Mouse (Mus musculus) right cerebral cortex, postnatal 36 days (tissue): ENCODE measurements around the gene Sel1l3.
A peak's percentile ranks its signal among the peaks of the same experiment; 100 is the strongest.

Source experiments
- DNase-seq, 2 experiments: peaks; one replicate each; pipeline ENCODE4 v3.0.0; 2022; ENCODE audit warnings: low spot score in 2 of 2, mixed read lengths in 1 of 2

Sel1l3 gene

DNA sequence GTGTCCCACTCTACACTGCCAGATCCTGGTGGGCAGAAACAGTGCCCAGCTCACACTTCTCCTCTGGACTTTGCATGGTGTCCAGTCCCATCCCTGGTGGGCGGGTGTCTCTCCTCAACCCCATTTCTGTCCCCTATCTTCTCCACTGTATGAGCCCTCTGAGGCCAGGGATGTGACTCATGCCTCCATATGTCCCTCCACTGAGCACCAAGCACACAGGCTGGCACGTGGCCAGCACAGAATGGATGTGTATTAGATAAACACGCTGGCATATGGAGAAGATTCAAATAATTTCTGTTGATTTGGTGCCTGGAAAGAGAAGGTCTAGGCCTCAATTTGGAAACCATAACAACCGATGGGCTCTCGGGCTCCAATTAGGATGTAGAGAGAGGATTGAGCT, 71.1 kb downstream of the Sel1l3 start:
- DNase-seq = peak in 1 of 2 experiments; percentile 42

DNA sequence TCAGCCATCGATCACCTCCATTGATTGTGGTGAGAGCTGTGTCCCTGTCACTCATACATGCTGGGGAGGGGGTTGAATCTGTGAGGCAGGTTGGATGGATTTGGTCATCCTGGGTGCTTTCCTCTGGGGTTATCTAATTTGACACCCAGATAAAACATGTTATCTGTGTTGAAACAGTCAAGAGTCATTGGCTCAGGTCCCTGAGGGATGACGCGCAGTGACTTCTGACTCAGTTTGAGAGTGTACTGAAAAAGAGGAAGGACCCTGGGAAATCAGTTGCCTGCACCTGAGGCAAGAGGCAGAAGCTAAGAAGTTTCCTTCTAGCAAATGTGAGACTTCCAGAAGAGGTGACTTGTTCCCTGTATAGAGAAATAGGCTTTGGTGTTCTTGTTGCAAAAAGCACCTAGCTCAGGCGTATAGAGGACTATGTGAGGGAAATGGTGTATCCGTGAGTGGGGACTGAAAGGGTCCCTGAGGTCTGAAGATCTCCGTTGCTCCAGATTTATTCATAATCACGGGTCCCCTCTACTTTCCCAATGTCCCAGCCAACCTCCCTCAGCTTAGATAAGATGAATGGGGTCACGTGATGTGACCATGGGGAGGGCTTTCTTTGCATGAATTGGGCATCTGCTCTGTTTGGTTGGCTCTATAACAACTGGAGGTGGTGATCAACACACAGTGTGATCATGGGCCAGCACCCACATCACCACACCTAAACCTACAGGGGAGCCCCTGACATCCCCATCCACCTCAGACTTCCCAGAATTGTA, 73.4 kb downstream of the Sel1l3 start:
- no peak for DNase-seq

DNA sequence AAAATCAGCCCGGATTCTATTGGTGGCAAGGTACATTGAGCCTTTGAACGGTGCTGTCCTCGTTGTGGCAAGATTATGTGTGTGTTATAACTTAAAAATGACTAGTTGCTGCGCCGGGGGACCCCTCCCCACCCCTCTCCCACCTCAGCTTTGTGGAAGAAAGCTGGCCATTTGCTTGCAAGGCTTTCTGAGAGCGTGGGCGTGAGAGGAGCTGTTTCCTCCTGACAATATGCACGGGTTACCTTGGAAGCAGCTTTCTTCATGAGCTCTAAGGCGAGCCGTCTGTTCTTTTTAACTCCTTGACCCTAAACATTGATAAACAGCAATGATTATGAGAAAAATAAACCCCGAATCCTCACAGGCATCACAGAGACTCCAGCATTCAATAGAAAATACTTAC, 74.2 kb downstream of the Sel1l3 start:
- peak in 1 of 2 experiments; percentile 37 for DNase-seq

DNA sequence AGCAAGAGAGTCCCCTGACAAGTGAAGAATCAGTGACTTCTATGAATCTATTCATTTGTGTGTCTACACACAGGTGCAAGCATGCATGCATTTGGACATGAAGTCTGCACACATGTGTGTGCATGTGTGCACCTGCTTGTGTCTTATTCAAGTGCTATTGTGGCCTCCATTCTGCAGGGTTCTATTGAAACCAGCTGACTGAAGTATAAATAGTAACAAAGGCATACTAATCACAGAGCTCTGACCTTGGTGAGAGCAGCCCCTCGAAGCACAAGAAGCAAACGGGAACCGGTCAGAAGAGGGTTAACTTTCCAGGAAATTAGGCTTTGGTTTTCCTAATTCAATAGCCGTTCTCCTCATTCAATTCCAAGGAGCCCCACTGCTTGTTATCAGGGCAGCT, 74.6 kb downstream of the Sel1l3 start:
- no peak for DNase-seq

DNA sequence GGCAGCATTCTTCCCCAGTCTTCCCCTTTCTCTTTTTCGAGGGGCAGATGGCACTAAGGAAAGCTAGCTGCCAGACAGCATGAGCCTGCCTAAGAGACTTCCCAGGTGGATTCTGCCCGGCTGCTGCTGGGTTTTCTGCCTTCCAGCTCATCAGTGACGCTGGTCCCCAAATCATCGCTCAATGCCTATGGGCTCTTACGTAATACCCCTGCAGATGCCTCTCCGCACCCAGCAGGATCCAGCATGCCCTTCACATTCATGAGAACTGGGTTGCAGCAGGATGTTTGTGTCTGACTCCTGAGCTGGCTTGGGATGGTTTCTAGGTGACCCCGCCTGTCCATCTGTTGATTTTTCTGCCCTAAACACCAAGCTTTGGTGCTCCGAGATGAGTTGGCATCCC, 75.7 kb downstream of the Sel1l3 start:
- DNase-seq = no peak

DNA sequence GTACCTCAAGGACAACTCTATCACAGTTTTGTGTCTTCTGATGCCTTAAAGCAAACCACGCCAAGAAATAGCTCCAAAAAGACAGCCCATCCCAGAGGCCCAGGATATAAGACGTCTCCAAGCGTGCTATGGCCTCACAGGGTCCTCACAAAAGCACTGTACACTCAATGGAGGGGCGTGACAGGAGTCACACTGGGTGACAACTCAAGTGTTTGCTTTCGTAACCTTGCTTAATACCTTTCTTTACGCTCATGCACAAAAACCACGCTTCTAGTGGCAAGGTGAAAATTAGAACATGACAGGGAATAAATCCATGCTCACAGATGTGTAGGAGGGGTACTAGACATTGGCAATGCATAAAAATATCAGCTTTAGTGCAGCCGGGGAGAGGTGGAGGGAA, 77.7 kb downstream of the Sel1l3 start:
- DNase-seq = no peak

DNA sequence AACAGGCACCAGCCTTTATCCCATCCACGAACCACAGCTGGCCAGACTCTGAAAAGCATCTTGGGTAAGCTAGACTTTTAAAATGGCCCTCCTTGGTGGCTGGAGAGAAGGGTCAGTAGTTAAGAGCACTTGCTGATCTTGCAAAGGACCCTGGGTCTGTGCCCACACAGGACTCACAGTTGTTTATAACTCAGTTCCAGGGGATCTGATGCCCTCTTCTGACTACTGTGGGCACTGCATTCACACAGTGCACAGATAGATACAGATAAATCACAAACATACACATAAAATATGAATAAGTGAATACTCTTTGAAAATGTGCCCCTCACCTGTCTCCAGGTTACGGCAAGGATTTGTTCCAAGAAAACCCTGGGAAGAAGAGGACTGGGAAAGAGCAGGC, 79.7 kb downstream of the Sel1l3 start:
- DNase-seq = no peak

DNA sequence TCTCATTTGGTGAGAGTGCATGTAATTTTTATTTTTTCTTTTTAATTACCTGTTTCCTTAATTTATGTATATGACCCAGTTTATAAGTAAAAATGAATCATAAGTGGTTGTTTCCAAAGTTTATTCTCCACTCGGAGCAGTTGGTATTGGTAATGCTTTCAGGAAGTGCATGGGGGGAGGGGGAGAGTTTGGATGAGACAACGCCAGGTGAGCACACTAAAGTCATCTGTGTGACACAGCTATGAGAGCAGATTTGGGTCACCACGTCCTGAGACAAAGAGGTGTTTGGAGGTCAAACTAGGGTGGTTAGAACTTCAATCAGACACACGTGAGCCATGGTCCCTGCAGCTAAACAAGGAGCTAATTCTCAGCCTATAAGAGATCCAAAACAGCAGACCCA, 89.0 kb downstream of the Sel1l3 start:
- DNase-seq = no peak

DNA sequence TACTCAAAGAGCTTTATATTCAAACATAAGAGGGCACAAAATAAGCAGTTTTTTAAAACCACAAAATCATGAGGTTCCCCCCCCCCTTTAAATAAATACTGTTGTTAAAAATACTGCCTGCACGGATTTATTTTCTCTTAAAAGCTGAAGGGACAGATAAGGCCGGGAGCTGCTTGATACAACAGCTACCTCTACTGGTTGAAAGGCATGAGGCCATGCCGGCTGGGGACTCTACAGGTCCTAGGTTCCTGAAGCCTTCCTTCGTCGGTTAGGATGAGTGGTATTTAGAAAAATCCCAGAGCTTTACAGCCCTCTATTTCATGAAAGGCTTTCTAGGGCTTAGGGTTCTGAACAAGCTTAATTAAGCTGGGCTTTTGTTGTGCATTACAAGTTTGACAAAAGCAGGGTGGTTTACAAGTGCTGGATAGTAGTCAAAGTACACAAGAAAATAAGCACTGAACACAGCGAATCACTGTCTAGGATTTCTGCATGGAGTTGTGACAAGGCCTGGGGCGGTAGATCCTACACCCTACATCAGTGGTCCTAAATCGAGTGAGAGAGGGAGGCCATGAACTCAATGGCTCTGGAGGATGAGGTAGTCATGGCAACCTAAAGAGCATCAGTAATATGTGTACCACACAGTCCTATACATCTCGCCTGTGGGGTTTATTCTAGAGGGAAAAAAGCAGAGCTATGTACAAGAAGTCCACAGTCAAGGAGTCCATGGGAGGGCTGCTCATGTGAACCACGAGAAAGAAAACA, 90.0 kb downstream of the Sel1l3 start:
- DNase-seq = peak in 1 of 2 experiments; percentile 26

DNA sequence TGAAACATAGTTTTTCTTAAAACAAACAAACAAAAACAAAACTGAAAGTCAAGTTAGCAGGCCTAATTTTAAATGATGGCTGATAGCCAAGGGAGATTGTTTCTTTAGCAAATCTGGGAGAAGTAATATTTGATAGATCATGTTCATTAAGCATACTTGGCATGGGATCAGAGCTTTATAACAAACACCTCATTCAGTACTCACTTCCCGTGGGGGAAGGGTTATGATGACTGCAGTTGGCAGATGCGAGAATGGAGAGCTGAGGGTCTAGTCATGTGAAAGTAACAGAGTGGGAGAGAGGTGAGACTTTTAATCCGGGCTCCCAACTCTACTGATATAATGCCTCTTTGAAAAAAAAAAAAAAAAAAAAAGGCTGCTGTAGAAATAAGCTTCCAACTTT, 94.0 kb downstream of the Sel1l3 start:
- no peak for DNase-seq

DNA sequence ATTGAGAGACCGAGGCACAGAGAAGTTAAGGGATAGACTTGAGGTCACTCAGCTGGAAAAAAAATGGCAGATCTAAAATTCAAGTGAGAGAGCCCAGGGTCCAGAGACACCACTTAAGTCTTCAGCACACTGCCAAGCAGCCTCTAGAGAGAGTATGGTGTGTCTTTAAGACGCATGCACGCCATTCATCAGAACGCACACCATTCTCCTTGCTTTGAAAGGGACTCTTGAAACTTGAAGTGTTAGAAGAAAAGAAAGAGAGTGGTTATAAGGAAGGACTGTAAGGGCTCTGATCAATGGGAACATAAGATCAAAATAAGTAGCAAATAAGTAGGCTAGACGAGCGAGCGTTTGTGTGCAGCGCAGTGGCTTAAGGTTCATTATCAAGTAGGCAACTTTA, 95.5 kb downstream of the Sel1l3 start:
- no peak for DNase-seq

DNA sequence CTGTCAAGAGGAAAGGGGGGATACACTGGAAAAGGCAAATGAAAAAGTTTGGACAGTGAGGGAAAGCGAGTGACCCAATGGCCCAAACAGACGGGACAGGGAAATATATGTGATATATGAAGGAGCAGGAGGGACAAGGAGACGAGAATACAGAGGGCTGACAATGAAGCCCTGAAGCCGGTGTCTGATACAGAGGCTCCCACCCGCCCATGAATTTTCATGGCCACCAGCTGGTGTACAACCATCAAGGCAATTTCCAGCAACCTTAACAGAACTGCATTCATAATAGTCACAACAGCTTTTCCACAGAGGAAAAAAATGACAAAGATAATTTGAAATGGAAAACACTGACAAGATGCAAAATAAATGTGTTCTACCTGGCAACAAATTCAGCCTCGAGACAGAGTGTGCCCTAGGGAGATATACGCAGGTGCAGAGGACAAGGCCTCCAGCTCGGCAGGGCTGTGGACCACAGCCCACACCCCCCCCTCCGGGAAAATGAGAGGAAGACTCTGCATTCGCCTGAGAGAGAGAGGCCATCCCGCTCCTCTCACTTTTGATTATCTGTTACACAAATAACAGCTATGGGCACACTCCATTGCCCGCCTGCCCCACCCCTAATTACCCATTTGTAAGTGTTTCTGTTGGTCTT, 99.0 kb downstream of the Sel1l3 start:
- DNase-seq = no peak

DNA sequence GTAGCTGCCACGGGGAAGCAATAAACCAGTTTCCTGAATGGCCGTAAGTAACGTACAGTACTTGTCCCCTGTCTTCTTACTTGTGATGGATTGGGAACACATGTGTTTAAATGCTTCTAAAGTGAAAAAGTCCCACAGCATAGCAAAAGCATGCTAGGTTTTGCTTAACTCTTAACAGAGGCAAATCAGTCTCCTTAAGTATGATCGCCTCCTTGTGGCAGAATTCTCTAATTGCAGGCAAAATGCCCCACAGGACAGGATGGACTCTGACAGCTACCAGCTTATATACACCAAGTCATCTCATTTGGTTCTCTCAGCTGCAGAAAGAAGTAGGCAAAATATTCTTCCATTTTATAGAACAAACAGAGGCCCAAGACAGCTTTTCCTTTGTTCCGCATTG, 100.8 kb downstream of the Sel1l3 start:
- DNase-seq = no peak

DNA sequence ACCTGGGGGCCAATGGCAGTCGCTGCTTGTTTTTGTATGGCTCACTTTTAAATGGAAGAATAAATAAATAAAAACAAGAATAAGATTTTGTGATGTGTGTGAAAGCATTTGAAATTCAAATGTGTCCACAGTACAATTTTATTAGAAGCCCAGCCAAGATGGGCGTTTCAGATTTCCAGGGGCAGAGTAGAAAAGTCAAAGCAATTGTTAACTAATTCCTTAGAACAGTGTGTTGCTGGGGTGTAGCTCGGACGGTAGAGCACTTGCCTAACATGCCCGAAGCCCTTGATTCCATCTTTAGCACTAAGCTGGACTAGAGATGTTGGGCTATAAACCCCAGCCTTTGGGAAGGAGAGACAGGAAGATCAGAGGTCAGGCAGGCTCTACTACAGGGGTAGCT, 102.7 kb downstream of the Sel1l3 start:
- no peak for DNase-seq

DNA sequence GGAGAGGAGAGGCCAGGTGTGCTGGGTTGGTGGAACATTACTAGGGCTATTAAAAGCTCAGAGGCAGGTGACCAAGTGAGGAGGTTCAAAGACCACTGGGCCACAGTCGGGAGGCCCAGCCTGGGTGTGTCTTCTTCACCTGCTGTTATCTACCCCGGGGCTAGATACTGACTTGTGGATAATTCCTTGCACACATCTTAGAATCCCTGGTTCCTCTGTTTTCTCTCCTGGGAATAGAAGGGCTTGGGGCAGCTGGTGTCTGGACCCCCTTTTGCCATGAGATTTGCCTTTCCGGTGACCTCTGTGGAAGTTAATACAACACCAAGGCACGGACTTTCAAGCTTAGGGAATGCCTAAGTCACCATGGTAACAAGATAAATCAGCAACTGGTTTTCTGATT, 103.5 kb downstream of the Sel1l3 start:
- DNase-seq = no peak

DNA sequence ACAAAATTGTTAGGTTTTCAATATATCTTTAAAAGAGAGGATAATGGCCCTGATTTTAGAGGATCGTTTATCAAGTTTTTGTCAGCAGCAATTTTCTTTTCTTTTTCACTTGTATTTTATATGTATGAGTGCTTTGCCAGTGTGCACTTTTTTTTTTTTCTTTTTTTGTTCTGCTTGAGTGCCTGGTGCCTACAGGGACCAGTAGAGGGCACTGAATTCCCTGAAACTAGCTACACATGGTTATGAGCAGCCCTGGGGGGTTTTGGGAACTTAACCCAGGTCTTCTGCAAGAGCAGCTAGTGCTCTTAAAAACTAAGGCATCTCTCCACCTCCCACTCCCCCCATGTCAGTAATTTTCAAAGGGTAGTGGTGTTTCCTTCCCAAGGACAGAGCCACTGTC, 105.1 kb downstream of the Sel1l3 start:
- DNase-seq = no peak

DNA sequence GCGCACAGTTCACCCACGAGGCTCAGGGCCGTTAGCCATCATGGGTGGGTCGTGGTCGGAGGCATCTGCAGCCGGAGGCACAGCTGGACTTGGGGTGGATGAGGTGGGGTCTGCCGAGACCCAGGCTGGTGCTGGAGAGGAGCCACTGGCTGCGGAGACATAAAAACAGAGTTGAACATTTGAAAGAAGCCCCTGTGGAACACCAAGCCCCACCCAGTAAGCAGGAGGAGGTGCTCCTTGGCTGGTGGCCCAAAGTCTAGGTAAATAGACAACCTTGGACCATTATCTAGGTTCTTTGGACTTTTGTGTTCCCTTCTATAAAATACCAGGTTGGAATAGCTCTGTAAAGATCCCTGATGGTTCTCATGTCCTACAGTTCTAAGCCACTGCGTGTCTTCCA, 105.7 kb downstream of the Sel1l3 start:
- DNase-seq = no peak

DNA sequence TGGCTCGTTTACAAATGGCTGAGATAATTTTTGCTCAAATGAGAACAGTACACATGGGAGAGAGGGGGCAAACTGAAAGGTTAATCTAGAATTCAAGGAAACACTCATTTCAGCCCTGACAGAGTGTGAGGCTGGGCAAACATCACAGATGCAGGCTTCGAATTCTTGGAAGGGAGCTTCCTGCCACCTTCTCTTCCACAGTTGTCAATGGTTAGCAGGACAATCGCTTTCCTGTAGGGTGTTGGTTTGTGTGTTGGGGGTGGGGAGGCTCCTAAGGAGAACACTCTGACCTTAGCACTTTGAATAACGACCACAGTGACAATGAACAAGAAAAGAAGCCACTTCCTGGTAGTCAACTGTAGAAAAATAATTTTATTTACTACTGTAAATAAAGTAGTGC, 107.0 kb downstream of the Sel1l3 start:
- DNase-seq = no peak

DNA sequence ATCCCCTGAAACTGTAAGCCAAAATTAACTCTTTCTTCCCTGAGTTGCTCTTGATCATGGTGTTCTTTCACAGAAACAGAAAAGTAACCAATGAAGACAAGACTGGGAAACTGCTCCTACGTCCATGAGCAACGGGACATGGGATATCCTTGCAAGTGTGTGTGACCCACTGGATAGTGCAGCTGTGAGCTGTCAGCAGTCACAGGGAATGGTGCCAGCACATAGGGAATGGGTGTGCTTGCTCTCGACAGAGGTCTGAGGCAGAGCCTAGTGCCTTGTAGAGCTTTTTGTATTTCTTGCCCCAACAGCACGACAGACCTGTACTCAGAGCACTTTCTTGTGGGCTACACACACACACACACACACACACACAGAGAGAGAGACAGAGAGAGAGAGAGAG, 107.6 kb downstream of the Sel1l3 start:
- DNase-seq = no peak

DNA sequence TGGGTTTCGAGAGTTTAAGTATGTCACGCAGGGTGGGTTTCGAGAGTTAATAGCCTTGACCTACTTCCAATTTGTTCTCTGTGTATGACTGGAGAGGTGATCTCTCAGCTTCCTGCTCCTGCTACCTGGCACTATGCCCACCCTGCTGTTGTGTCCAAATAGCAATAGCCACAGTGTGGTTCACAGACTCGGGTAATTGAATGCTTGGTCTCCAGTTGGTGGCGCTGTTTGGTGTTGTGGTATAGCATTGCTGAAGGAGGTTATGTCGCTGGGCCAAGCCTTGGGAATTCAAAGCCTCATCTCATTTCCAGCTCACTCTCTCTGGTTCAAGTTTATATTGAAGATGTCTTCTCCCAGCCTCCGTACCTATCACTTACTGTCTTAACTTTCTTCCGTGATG, 108.0 kb downstream of the Sel1l3 start:
- no peak for DNase-seq

DNA sequence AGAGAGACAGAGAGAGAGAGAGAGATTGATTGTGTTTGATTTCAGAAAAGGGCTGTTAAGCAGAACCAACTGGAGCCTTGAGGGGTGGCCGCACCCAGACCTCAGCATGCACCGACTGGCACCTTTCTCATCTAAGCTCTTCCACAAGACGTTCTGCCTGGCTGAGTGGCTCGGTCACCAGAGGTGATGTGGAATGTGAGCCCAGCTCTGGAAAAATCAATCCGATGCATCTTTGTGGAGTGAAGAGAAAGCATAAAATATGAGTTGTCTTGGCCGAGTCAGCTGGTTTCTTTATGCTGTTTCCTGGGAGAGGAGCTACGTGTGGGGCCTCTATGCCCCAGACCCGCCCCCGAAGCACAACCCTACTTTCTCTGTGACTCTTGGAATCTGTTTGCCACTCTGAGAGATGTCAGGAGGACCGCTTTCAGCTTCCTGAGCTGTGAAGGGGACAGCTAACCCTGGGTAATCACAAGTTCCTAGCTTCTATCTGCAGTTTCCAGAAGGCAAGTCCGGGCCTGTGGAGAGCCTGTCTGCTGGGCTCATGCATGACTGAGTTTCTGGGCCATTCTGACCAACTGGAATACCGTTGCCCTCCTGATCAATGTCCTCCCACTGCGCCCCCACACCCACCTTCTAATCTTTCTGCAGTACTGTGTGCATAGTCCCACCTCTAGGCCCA, 109.4 kb downstream of the Sel1l3 start:
- no peak for DNase-seq

DNA sequence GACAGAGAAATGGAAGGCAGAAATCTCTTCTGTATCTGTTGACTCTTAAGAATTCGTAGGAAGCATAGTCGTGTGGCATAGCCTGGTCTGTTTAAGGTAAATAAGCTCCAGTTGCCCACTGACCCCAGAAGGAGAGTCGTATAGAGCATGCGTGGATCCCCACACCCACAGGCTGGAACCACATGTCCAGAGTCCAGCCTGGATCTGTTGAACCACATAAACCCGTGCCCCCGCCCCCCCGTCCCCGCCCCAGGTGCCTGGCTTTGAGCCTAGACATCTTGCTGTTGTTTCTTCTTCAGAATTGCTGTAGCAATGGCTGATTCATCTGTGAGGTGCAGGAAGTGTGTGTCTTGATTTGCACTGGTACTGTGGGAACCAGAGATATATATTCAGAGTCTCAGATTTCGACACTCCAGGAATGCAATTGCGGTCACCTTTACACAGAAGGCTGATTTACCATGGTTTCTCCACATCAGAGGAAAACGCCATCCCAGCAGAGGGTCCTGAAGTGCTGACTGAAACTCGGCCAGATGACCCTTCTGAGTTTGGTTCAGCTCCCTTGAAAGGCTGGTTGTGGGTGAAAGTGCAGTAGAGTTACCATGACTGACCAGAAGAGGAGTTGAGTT, 111.8 kb downstream of the Sel1l3 start:
- DNase-seq = no peak
